Mouse (Mus musculus) c-Kit-negative CD71-positive TER-119-positive erythroid progenitor cells, embryonic 14.5 days (primary cell): ENCODE measurements around the gene Sco2.

Source experiments
- DNase-seq: peaks from one replicate; pipeline ENCODE4 v3.0.0-alpha.2; 2013; ENCODE audit warnings: low read depth, low spot score

Gene Sco2

DNA sequence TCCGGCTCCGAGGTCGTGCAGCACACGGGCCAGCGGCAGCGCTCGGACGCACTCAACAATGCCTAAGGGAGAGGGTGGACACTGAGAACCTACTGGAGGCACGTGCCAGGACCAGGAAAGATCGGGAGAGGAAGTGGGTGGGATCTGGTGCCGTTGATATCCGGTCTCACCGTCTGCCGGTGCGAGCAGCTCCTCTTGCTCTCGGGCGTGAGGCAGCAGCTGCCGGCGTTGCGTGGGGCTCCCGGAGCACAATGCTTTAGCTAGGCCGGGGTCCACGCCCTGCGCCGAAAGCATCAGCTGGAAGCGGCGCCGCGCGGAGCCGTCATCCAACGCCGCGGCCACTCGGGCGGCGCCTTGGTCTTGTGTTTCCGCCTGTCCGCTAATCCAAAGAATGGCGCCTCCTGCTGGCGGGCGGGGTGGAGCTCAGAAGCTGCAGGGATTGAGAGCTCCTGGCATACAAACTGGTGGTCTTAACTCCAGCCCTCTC lies at the start of gene Sco2:
Sco2 (minus strand) TSS at position 85 of the 487 bp plus-strand sequence.
- peak; percentile 76 for DNase-seq

DNA sequence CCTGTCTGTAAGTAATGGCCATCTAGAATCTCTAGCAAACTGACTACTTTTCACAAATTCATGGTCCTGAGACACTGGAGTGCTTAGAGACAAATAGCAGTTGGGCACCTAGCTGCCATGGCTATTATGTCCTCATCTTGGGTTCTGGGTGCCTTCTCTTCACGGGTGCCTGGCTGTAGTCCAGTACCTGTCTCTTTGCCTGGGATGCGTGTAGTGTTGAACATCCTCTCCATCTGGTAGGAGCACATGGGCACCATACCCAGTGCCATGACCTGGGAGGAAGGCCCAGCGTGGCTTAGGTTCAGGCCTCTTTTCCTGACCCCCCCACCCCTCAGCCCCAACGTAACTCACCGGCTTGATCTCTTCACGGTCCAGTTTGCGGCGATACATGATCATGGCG lies 48.3 kb upstream of the Sco2 start:
- no peak for DNase-seq

DNA sequence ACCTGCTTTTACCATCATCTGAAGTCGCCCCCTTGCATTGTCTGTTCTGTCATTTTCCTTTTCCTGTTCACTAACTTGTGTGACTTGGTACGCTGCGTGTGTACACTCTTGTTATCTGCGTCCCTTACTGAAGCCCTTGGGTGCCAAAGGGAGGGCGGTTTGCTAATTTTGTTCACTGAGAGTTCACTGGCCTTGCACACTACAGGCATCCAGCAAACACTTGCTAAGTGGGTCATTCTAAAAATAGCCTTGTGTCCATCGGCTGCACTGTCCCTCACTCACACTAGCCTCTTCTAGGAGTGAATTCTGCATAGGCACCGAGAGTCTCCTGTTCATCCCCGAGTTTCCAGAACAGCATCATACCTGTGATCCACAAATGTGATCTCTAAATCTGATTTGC lies 41.6 kb upstream of the Sco2 start:
- no peak for DNase-seq

DNA sequence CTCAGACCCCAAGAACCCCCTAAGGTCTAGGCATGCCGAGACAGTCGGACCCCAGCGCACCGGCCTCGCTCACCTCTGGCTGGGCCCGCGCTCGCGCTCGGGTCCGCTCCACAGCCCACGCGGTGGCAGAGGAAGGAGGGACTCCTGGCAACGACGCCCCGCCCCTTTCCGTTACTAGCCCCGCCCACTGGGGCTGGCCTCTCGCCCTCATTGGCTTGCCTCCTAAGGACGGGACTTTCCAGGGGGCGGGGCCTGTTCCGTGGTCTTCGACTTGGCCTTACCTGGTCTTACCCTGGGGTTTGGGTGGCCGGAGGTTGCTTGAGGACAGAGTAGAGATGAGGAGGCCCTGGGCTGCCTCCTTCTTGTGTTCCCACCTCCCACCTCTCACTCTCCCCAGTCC lies 36.5 kb upstream of the Sco2 start, which contains the start of gene Syce3:
Syce3 (minus strand) TSS at position 386 of the 400 bp plus-strand sequence.
- DNase-seq, result no peak

- DNase-seq, result no peak
Observed at GRCm38 (mm10) chr15:89406691-89407090, 33.0 kb upstream of the Sco2 start.

GRCm38 (mm10) chr15:89404831-89405623 lies 31.4 kb upstream of the Sco2 start:
- DNase-seq, result no peak

GRCm38 (mm10) chr15:89402471-89402870 lies 28.8 kb upstream of the Sco2 start:
- no peak for DNase-seq

DNA sequence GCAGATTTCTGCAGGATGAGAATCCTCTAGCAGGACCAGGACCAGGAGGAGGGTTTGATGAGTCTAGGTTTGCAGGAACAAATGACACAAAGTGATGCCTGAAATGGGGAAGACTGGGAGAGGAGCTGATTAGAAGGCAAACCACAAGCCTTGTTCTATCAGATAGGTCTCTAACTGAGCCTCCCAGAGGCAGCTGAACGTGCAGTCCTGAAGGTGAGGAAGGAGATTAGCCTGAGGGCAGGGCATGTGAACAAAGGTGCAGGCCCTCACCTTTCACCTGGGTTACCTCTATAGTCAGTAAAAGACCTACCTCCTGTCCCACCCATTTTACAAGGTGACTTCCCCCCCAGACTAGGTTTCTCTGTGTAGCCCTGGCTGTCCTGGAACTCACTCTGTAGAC lies 26.1 kb upstream of the Sco2 start:
- no peak for DNase-seq

DNA sequence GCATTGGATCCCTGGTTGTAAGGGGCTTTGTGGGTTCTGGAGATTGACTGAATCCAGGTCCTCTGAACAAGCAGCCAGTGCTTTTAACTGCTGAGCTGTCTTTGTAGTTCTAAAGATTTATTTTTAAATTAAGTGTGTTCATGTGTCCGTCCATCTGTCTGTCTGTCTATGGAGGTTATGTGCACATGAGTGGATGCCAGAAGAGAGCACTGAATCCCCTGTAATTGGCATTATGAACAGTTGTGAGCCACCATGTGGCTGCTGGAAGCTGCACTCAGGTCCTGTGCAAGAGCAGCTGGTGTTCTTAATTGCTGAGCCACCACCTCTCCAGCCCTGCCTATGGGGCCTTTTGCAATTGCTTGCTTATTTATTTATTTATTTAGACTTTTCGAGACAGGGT lies 24.5 kb upstream of the Sco2 start:
- DNase-seq, result no peak

DNA sequence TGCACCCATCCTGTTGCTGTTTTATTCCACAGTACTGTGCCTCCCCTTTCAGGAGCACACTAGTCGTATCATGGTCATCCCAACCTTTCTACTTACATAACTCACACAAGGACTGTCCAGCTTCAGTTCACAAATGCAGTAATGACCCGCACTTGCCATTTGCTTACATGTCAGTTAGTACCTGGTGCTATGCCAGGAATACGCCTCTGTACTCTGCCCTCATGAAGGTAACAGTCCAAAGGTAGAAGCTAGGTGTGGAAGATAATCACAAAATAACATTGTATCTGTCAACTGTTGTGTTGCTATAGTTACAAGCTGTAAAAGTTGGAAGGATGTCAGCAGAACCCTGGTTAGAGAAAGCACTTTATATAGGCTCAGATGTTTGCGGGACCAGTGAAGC lies 23.2 kb upstream of the Sco2 start:
- DNase-seq, result no peak

DNA sequence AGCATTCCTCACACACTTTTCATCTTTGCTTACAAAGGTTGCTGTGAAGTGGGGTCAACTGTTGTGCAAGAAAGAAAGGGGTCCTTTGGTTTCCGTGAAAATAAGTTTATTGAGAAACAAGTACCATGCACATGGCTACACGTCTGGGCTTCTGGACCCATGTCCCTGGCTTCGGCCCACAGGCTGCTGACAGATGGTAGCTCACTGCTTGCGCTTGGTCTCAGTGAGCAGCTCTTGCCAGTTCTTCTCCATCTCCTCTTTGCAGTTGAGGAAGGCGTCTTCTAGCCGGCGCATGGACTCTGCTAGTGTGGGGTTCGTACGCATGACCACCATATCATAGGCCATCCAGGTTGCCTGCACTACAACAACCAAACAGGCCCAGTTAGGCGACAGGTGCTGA lies 16.4 kb upstream of the Sco2 start:
- no peak for DNase-seq

- no peak for DNase-seq
Observed at GRCm38 (mm10) chr15:89387127-89387526, 13.5 kb upstream of the Sco2 start.

DNA sequence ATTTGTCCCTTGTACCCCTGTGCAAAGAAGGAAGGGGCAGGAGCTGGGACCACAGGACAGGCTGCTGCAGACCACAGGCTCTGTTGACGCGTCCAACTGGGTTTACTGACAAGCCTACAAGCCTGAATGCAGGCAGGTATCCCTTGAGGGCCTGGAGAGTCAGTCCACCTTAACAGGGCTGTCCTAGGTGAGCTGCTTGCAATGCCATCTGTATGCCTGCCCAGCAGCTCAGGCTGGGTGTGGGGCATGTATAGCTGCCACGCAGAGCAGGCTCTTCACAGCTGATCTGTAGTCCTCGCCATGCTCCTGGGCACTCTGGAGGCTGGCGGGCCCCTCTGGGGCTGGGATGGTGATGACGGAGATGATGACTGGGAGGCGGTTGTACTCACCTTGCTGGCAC lies 11.0 kb upstream of the Sco2 start, which contains the start of gene Klhdc7b:
Klhdc7b (plus strand) TSS at position 301 of the 400 bp plus-strand sequence.
- no peak for DNase-seq

DNA sequence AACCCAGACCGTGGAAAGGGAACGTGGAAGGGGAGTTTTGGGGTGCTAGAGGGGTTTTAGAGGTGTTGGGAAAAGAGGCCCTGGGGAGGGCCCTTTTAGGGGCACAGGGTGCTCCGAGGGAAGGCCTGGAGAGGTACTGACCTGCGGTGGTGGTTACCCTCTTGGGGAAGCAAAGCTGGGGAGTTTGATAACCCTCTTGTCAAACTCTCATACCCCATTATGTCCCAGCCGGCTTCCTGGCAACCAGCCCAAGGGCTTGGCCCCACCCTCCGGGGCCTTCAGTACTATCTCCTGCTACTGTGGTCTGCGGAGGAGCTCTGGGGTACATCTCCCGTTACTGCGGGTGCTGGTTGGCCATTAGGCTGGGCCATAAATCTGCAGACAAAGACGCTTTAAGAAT lies 5.8 kb upstream of the Sco2 start:
- no peak for DNase-seq

GRCm38 (mm10) chr15:89378831-89379401 lies 5.3 kb upstream of the Sco2 start, which contains the start of gene Odf3b:
TSS of gene Odf3b (minus strand) at chr15:89379282.
- no peak for DNase-seq

GRCm38 (mm10) chr15:89377938-89378828 lies 4.5 kb upstream of the Sco2 start:
- no peak for DNase-seq

GRCm38 (mm10) chr15:89377362-89377761 lies 3.7 kb upstream of the Sco2 start:
- DNase-seq, result no peak

- no peak for DNase-seq
Observed at GRCm38 (mm10) chr15:89376957-89377356, 3.3 kb upstream of the Sco2 start, which contains the start of gene Tymp. TSS of gene Tymp (minus strand) at chr15:89377039.

GRCm38 (mm10) chr15:89376040-89376439 lies 2.4 kb upstream of the Sco2 start:
- DNase-seq, result no peak

GRCm38 (mm10) chr15:89374801-89375534 lies 1.3 kb upstream of the Sco2 start:
- DNase-seq, result no peak

DNA sequence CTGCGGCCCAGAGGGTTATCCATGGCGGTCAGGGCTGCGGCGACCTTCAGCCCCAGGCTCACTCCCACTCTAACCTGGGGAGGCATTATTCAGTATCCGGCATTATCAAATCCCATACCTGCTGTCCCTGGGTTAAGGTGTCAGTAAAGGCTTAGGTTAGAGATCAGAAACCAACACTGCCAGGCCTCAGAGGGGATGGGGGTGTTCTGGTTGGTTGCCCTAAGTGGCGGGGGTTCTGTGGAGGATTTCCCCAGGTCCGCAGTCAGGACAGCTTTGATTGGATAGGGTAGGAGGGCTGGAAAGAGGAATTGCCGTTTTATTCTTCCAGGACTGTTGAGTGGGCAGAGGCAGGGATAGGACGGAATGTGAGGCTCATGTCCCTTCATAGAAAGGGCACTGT lies 694 bp upstream of the Sco2 start:
- DNase-seq, result no peak
